Mouse (Mus musculus) testis, adult 2 months (tissue): ENCODE results near the gene Ptprcap.

Experiments
- CTCF ChIP-seq: fragments of 200-500 bp; IDR thresholded peaks from 2 replicates; pipeline ENCODE4 v1.5.1; 2012; ENCODE audit warnings: low read depth, mild to moderate bottlenecking, inconsistent platforms, low read length, moderate library complexity; ENCODE audit not compliant: control insufficient read depth, insufficient read depth, insufficient replicate concordance
- POLR2A ChIP-seq: fragments of 200-500 bp; IDR thresholded peaks from 2 replicates; pipeline ENCODE4 v1.6.1; 2012; ENCODE audit warnings: low read depth, mild to moderate bottlenecking, inconsistent platforms, low read length, moderate library complexity; ENCODE audit not compliant: control insufficient read depth

DNA sequence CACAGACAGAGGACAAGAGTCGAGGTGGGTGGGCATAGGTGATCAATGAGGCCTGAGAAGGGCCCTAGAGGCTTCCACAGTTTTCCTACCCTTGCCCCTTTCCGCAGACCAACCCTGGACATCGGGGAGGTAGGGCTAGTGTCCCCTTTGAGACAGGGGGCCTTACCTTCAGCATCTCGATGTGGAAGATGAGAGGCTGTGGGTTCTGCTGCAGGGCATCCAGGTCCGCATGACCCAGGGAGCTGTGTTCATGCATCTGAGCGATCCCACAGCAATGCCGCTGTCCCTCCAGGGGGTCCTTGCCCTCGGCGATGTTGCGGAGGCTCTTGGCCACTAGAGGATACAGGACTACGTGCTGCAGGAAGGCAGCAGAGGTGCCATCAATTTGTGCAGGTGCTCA, 37.6 kb upstream of the Ptprcap start:
- TF ChIP-seq CTCF, result no peak
- TF ChIP-seq POLR2A, result no peak
